Mouse (Mus musculus): ENCODE measurements at regions not wholly inside any gene's neighbourhood (a gene's known extent, or its start where the extent isn't known, plus 50 kb on each side); places are given as distances from the start of the nearest gene placed in this dataset.

DNA sequence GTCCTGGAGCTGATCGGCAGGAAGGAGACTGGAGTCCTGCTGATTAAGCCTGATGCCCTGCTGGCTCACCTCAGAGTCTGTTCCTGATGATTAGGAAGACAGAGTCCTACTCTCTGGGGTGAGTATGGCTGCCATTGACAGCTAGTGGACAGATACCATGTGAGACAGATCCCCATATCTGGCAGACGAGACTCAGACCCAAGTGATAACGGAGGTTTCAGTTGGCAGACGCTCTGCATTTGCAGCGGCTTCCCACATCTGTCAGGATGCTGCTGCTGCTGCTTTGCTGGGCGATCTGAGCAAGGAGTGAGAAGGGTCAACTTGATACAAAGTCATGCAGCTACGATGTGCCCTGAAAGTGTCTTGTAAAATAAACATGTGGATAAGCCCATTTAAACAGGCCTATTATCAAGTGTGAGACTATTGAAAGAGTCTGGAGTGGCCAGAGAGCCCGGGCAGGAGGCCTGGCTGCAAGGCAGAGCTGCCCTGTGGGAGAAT, 98.1 kb upstream of the Cops8 start:
- DNase-seq (ENCODE audit: inconsistent ontology term): no peak

DNA sequence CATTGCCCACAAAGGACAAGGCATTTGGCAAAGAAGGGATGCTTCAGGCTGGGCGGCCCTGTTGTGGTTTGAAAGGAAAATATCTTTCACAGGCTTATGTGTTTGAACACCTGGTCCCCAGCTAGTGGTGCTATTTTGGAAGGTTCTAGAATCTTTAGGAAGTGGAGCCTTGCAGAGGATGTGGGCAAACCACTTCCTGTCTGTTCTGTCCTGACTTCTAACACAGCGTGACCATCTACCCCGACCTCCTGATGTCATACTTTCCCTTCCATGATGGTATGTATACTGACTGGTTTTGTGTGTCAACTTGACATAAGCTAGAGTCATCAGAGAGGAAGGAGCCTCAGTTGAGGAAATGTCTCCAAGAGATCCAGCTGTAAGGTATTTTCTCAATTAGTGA, 97.2 kb upstream of the Cops8 start:
- DNase-seq (ENCODE audit: inconsistent ontology term): no peak

DNA sequence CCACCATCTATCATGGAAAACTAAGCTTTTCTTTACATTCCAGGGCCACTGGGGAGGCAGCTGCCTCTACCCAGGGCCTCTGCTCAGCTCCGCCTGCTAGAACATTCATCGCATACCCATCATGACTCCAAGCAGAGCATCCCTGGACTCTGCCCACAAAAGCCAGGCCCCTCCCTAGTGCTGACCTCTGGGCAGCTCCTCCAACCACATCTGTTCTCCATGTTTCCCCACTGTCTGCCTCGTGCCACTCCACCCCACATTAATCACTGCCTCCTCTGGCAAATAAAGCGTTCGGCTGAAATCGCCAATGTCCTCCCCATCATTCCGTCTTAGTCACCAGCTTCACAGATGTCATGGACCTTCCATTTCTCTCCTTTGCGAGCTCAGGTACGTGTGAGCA, 96.2 kb upstream of the Cops8 start:
- DNase-seq (ENCODE audit: inconsistent ontology term): no peak

- DNase-seq (ENCODE audit: inconsistent ontology term): no peak
Observed at GRCm38 (mm10) chr1:90509371-90509770, 93.4 kb upstream of the Cops8 start.

GRCm38 (mm10) chr1:90513442-90514070, 89.2 kb upstream of the Cops8 start:
- DNase-seq (ENCODE audit: inconsistent ontology term): no peak

DNA sequence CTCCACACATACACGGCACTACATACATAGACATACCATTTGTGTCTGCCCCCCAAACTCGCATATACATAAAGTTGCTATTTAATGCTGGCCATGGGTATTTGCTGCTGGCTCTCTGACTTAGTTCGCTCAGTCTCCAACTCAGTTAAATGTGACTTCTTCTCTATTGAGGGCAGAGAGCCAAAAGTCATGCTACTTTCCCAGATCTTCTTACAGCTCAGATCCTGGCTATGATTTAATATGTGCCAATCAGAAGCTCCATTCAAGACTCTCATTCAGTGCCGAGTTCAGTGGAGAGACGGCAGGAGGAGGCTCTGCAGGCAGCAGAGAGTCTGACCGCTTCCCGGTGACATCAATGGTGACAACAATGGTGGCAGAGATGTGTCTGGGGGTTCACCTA, 88.6 kb upstream of the Cops8 start:
- no peak for DNase-seq (ENCODE audit: inconsistent ontology term)

- no peak for DNase-seq (ENCODE audit: inconsistent ontology term)
Observed at GRCm38 (mm10) chr1:90518584-90519265, 84.1 kb upstream of the Cops8 start.

DNA sequence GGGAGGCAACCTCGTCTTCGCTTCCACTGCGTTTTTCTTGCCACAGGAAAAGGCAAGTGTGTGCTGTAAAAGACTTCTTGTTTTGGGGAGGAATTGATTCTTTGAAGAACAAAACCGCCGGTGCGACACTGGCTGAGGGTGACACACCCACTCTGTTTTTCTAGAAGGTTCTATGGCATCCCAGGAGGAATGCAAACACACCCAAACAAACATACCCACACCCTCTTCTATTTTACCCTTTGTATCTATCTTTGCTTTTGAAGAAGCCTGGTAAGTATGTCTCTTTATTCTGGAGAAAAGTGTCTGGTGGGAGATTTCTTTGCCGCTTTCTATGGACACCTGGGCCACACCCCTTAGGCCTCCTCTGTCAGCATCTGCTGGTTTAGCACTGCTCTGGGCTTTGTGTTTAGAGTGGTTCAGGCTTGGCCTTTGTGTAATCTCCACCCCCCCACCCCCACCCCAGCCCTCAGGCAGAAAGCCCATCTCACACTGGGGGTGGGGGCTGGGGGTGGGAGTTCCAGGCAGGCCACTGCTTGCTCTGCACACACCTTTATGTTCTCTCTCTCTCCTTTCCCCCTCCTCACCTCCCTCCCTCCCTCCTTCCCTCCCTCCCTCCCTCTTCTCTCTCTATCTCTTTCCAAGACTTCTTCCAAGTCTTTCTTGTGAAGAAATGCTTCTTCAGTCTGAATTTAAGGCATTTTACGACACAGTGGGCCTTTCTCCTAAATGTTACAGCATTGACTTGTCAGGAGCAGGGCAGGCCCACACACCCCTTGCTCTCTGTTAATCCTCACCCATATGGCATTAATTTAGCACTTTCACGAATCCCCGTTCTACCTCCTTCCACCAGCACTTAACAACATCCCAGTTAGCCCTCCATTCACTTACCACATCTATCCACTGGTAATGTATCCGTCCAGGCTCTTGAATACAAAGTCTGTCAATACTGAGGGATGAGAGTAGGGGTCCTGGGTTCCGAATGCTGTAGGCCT, 83.2 kb upstream of the Cops8 start:
- no peak for DNase-seq (ENCODE audit: inconsistent ontology term)

GRCm38 (mm10) chr1:90522294-90522693, 80.5 kb upstream of the Cops8 start:
- no peak for DNase-seq (ENCODE audit: inconsistent ontology term)

- DNase-seq (ENCODE audit: inconsistent ontology term): no peak
Observed at GRCm38 (mm10) chr1:90524641-90525220, 78.0 kb upstream of the Cops8 start.

- DNase-seq (ENCODE audit: inconsistent ontology term): no peak
Observed at GRCm38 (mm10) chr1:90526311-90526710, 76.5 kb upstream of the Cops8 start.

DNA sequence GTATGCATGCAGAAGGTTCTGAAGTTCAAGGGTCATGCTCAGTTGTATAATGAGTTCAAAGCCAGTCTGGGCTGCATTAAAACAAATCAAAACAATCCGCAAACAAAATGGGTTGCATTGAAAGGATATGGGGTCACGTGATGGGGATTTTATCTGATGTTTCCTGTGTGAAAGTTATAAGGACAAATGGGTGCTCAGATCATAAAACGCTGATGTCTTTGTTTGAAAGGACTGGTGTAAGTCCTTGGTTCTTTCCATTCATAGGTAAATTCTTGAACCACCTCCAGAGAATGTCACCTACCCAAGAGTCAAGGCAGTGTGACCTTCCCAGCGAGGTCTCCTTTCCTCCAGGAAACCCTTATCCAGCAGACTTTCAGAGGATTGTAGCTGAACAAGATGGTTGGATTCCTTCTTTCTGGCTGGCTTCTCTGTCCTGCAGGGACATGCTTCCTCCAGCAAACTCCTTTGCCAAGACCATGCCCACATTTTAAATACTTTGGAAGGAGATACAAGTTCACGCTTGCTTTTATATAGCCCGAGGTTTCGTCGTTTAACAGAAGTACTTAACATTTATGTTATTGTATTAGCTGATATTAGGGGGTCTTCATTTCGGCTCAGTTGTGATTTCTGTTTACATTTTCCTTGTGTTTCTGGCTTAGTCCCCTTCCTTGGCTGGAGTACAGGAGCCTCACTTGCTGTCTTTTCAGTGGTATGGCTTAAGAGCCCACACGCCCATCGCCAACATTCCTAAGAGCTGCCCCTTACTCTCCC, 74.6 kb upstream of the Cops8 start:
- no peak for DNase-seq (ENCODE audit: inconsistent ontology term)

GRCm38 (mm10) chr1:90533481-90533880, 69.3 kb upstream of the Cops8 start:
- DNase-seq (ENCODE audit: inconsistent ontology term): no peak

DNA sequence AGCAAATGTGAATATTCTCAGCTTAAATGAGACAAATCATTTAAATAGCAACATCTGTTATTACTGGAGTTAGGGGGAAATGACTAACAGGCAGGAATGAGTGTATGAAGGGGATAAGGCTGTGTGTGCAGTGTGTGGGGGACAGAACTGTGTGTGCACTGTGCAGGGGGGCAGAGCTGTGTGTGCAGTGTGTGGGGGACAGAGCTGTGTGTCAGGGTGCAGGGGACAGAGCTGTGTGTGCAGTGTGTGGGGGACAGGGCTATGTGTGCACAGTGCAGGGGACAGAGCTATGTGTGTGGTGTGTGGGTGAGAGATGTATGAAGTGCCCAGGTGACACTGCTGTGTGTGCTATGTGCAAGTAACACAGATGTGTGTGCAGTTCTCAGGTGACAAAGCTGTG, 66.7 kb upstream of the Cops8 start:
- no peak for DNase-seq (ENCODE audit: inconsistent ontology term)

DNA sequence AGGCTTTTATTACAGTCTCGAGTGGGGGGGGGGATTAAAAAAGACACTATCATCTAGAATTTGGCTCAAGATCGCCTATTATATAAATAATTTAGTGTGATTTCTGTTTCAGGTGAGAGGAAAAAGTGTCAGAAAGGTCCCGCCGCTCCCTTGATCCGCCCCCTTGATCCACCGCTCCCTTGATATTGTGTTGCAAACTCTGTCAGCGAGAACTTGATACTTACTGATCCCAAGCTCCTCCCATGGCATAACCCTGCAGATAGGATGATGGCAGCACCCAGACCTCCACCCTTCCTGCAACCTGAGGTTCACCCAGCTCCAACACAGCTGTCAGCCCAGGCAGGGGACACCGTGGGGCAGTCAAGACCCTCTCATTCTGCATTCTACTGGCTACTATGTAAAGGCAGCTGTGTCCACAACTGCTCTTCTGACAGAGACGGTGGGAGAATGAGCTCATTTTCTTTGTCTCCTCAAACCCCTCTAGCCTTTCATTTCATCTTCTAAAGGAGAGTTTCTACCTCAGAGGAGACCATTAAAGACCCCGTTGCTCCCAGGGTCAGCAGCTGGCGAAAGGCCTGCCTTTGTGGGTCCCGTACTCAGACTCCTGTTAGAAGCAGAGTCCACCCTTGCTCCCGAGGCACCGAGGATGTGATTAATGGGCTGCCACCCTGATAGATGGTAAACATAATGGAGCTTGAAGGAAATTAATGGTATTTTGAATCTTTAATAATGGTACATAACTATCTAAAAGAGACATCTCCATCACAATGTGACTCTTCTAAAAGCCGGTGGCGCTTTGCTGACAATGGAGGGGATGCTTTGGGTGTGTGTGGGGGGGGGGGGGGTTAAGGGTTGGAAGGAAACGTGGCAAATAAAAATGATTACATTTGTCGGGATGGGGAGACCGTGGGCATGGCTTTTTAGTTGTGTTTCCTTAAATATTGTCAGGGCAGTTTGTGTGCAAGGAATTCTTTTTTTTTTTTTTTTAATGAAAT, 58.7 kb upstream of the Cops8 start:
- no peak for DNase-seq (ENCODE audit: inconsistent ontology term)

DNA sequence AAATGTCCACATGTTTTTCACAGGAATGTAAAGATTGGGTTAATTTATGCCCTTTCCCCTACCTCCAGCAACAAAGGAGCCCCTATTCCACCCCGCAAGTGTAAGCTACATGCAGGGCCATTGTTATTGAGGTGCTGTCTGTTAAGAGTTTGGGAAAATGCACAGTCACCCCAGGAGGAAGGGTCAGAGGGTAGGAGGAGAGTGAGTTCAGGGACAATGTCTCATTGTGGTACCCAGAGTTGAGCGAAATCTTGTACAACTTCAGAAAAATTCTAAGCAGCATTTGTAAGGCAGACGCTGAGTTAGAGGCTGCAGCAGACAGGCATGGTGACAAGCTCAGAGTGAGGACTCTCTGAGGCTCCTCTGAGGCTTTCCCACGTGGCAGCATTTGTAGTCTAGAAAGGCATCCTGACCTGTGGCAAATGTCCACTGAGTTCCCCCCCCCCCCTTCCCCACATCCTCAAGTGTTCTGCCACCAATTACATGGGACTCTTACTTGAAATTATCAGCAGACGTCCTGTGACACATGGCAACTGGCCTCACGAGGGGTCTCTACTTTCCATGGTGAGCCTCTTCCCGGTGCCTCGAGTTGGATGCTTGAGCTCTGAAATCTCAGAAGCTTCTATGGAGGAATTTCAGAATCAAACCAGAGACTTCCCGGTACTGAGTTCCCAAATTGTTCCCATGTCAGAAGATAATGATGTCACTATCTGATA, 57.8 kb upstream of the Cops8 start:
- DNase-seq (ENCODE audit: inconsistent ontology term): no peak

- no peak for DNase-seq (ENCODE audit: inconsistent ontology term)
Observed at GRCm38 (mm10) chr1:90552644-90553043, 50.1 kb upstream of the Cops8 start.

Measured in Muller cell, postnatal 12 days (primary cell).